Mouse (Mus musculus) left cerebral cortex, postnatal 14 days (tissue): ENCODE measurements at regions not wholly inside any gene's neighbourhood (a gene's known extent, or its start where the extent isn't known, plus 50 kb on each side); places are given as distances from the start of the nearest gene placed in this dataset.

Experiments used
- DNase-seq, 2 experiments: peaks; one replicate each; pipeline ENCODE4 v3.0.0; 2021 to 2022; ENCODE audit warnings: low spot score in 2 of 2, mixed read lengths in 1 of 2
- intact Hi-C: fragments of 180-260 bp; cut with DNase I; formaldehyde crosslinking; loops from one replicate; pipeline ENCODE4 v1.15.1; 2025

DNA sequence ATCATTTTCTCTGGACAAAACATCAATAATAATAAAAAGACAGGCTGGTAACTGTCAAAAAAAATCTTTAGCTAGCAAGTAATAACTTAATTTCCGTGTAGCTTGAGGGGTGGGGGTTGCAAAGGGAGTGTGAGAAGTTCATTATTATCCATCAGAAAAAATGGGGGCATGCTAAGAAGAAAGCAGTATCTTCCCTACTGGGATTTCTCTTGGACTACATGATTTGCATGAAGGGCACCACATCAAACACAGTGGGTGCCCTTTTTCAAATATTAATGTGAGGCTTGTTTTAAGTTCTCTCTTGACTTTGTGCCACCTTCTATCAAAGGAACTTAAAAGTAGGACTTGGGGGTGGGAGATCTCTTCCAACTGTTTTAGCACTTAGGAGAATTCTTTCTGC lies 783.4 kb upstream of the Manea start:
- intact Hi-C loops, result no loop called here
- DNase-seq, result no peak

DNA sequence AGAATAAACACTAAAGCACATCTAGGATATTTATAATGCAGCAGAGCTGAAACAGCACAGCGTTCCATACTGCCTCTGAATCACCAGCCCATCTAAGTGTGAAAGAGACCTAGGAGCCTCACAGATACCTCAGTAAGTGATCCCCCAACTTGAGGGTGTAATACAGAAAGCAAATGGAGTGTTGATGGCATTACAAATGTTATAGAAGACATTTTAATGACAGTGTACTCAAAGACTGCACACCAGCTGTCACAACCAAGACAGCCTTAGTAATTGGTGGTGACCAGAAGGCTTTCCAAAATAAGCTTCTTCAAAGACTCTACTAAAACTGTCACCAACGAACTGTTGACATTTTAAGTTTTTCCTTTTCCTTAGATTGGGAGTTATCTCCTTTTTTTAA lies 771.3 kb upstream of the Manea start:
- intact Hi-C loops, result no loop called here
- DNase-seq, result peak; percentile 9 to 26

DNA sequence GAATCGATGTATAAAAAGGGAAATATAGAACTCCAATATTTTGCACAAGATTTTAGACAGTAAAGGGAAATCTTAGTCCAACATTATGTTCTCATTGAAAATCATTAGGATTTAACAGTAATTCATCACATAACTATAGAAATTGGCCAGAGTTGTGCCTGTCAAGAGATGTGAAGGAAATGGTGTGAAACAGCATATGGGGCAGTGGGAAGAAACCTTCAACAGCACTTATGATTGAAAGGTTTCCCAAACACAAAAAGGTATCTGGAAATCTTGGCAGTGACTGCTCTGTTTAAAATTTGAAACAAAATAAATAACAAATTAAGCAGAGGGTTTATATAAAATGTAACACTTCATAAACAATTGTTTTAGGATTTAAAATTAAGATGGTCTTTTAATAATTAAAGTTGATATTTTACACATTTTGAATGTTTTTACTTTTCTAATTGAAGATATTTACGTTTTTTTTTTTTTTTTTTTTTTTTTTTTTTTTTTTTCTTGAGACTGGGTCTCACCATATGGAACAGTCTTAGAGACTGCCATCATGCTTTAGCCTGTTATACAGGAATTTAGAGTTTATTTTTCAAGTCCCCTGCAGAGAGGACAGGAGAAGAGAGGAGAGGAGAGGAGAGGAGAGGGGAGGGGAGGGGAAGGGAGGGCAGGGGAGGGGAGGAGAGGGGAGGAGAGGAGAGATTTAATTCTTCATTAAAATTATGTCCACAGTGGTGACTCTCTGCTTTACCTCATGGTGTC lies 770.6 kb upstream of the Manea start:
- intact Hi-C loops, result no loop called here

DNA sequence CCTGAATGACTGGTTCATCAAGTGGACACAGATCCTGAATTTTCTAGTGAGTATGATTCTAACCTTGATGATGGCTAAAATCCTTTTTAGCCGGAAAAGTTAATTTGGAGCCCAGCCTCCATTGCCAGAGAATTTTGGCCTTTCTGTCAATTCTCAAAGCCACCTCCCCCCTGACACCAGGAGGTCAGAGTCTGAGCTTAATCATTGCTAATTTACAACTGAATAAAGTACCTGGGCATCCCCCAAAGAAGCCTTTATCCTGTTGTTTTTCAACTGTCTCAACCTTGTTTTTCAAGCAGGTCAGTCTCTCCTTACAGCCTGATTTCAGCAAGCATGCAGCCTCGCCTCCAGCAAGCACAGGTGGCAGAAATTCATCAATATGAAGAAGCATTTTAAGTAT lies 758.7 kb upstream of the Manea start:
- intact Hi-C loops, result no loop called here
- DNase-seq, result no peak

More for the DNA sequence above, 770.6 kb upstream of the Manea start:
- DNase-seq, result no peak

DNA sequence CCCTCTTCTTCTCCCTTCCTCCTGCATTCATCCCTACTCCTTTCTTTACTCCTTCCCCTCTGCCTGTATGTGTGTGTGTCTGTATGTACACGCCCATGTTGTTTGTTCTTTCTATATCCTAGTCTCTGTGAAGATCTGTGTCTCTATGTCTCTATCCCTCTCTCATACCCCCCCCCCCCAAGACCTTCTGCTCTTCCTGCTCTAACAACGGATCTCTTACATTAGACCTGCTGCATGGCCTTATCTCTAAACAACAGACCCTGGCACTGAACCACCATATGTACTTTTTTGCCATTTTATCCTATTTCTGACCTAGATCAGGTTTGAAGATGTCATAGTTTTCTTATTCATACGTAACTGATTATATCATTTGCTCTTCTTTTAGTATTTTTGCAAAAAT lies 749.6 kb upstream of the Manea start:
- no peak for DNase-seq
- intact Hi-C loops, result no loop called here

DNA sequence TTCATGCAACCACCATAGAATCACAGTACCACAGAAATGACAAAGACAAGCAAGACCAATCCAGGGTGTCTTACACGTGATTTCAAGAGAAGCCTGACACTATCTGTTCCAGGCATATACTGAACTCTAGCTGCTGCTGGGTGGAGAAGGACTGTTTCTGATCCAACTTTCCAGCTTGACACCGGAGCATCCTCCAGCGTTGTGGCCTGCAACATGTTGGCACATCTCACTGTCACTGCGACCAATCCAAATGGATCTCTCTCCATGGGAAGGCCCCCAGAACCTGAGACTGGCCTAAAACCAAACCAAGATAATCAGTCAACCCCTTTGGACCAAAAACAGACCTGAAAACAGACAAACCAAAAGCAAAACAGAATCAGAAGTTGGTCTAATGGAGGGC lies 703.3 kb upstream of the Manea start:
- intact Hi-C loops, result no loop called here

DNA sequence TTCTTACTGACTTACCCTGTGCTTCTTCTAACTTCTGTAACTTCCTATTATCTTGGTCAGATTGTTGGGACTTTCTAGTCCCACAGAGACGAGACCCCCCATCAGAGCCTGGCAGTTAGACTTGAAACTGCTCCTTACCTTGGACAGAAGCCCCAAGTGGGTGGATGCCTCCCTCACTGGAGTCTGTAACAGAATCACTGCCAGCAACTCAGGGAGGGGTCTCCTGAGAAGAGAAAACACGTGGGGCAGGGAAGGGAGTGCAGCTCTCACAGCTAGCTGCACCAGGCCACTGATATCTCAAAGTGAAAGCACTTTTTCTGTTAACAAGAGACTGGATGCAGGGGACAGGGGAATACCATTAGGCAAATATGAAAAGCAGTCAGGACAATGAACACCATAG lies 702.5 kb upstream of the Manea start:
- intact Hi-C loops, result no loop called here
- DNase-seq, result no peak

More for the DNA sequence above, 703.3 kb upstream of the Manea start:
- no peak for DNase-seq
